In genomic region chr16:35781096-35781495, GRCm38 (mm10) we compare ENCODE assay signal across 15 mouse cellular contexts.
DNase-seq lines count a peak whose midpoint lies in the region.
"Had no signal": no experiment of that assay in that cellular context is flagged by ENCODE, and none has a peak within 500 bp of the region (broad histone marks: within the 10 kb centered on the region; RNA-seq: fewer than 3 reads in every experiment).

No protein-coding gene starts in this region.

- DNase-seq in heart, adult 11 months = peak; percentile 56
- no peak for DNase-seq in heart, adult 9 months (ENCODE audit: low spot score in 2 of 2)
- peak; percentile 35 for DNase-seq in CD4-positive helper T cell, adult 2 months (ENCODE audit: low read depth, low spot score)
- DNase-seq in naive thymus-derived CD4-positive, alpha-beta T cell, adult 2 months (ENCODE audit: low read depth) = peak; percentile 62
- no peak for DNase-seq in layer of hippocampus, adult 9-10 months (ENCODE audit: low spot score)
- DNase-seq: adrenal gland, adult 8-10 months; adrenal gland, postnatal 14 days; adrenal gland, postnatal 36 days; B cell, adult 2 months; cerebellum, adult 11-12 months; cerebellum, adult 2 months; cerebellum, adult 9-10 months; cerebellum, postnatal 10 days; cerebellum, postnatal 25 days; forebrain, postnatal 0 days had no signal

Comparison
In these comparisons a context has a peak if more than half of its experiments do, and no peak if none do; other contexts are left out.
1. DNase-seq: peak in heart, adult 11 months (single experiment), CD4-positive helper T cell, adult 2 months (single experiment) and naive thymus-derived CD4-positive, alpha-beta T cell, adult 2 months (single experiment); none in heart, adult 9 months (0 of 2) and layer of hippocampus, adult 9-10 months (single experiment).